Mouse (Mus musculus) hindbrain, embryonic 11.5 days (tissue): ENCODE results near the gene Cp. TPM values are rescaled to one million over a fixed set of nuclear protein-coding genes. Genes with fewer than 3 reads are reported as not detected.

Source experiments
- ATAC-seq: fragments of 200-750 bp; cut with Nextera tagmentation; 2 replicates; pipeline ENCODE4 v1.8.0; 2017; ENCODE audit warnings: mild to moderate bottlenecking, moderate TSS enrichment, moderate library complexity; ENCODE audit not compliant: low FRiP score
- DNase-seq: peaks from one replicate; pipeline ENCODE4 v3.0.0-alpha.2; 2015; ENCODE audit warnings: low spot score
- H3K27ac ChIP-seq: fragments of 300-500 bp; sonication (generic); 2 replicates; pipeline ENCODE4 v1.5.1; 2014; ENCODE audit warnings: mild to moderate bottlenecking, low read depth, low read length
- H3K27me3 ChIP-seq: fragments of 300-500 bp; sonication (generic); 2 replicates; pipeline ENCODE4 v1.6.1; 2014; ENCODE audit warnings: mild to moderate bottlenecking, low read length, moderate library complexity, mixed read lengths; ENCODE audit not compliant: control insufficient read depth, insufficient read depth
- H3K36me3 ChIP-seq: fragments of 300-500 bp; sonication (generic); 2 replicates; pipeline ENCODE4 v1.6.1; 2014; ENCODE audit warnings: mild to moderate bottlenecking, low read length, moderate library complexity, mixed read lengths; ENCODE audit not compliant: control insufficient read depth, insufficient read depth
- H3K4me1 ChIP-seq: fragments of 300-500 bp; sonication (generic); replicated peaks from 2 replicates; pipeline ENCODE4 v1.6.1; 2014; ENCODE audit warnings: low read length, mixed read lengths; ENCODE audit not compliant: control insufficient read depth, insufficient read depth
- H3K4me2 ChIP-seq: fragments of 300-500 bp; sonication (generic); replicated peaks from 2 replicates; pipeline ENCODE4 v1.6.1; 2014; ENCODE audit warnings: mild to moderate bottlenecking, low read depth, low read length
- H3K4me3 ChIP-seq: fragments of 300-500 bp; sonication (generic); 2 replicates; pipeline ENCODE4 v1.5.1; 2014; ENCODE audit warnings: low read depth, low read length
- H3K9ac ChIP-seq: fragments of 300-500 bp; sonication (generic); 2 replicates; pipeline ENCODE4 v1.6.1; 2014; ENCODE audit warnings: low read depth, low read length
- H3K9me3 ChIP-seq: fragments of 300-500 bp; sonication (generic); 2 replicates; pipeline ENCODE4 v1.6.1; 2016; ENCODE audit warnings: low read length; ENCODE audit not compliant: control insufficient read depth
- WGBS: fragments of 180-500 bp; shearing (Covaris S2); extraction: QIAGEN DNeasy Blood & Tissue Kit; methylation state at CpG from one replicate; pipeline ENCODE4 v1.1.7; 2014; 5-methylcytosine and 5-hydroxymethylcytosine counted together
- polyA plus RNA-seq: library from polyadenylated mRNA; unstranded; fragments of >200 nt; fragmentation: Nextera tagmentation; extraction: Ambion mirVana; gene quantifications from 2 replicates; pipeline ENCODE4 v1.2.1, GENCODE M21; 2014

Cp gene
- polyA plus RNA-seq, 1 experiment from 2014 or later = 7.8 TPM

- no peak overlapping the region for H3K27ac ChIP-seq
- 87% methylated on average over 3 of the region's 3 CpGs for WGBS
- no peak for ATAC-seq
Observed at GRCm38 (mm10) chr3:19962769-19963513, 6.1 kb downstream of the Cp start.

GRCm38 (mm10) chr3:19964625-19965188 is 7.9 kb downstream of the Cp start:
- Histone ChIP-seq H3K9me3 (no peaks in the 10 kb centered on the region), H3K27me3 (no peaks in the 10 kb centered on the region), H3K27ac (no peak overlapping the region), H3K9ac (no peak overlapping the region), H3K36me3 (no peaks in the 10 kb centered on the region), H3K4me2 (no peak overlapping the region), H3K4me1 (no peaks in the 10 kb centered on the region), H3K4me3 (no peak overlapping the region)
- DNase-seq (no peak), ATAC-seq (no peak)
- 94% methylated on average over 2 of the region's 2 CpGs for WGBS

More at GRCm38 (mm10) chr3:19962769-19963513, 6.1 kb downstream of the Cp start:
- H3K36me3 ChIP-seq = no peaks in the 10 kb centered on the region
- no peaks in the 10 kb centered on the region for H3K9me3 ChIP-seq
- H3K9ac ChIP-seq = no peak overlapping the region
- DNase-seq = no peak
- H3K4me1 ChIP-seq = no peaks in the 10 kb centered on the region
- no peaks in the 10 kb centered on the region for H3K27me3 ChIP-seq
- H3K4me2 ChIP-seq = no peak overlapping the region
- H3K4me3 ChIP-seq = no peak overlapping the region

- H3K36me3 ChIP-seq = no peaks in the 10 kb centered on the region
- ATAC-seq (no peak), DNase-seq (no peak)
- no peak overlapping the region for H3K9ac ChIP-seq
- no peak overlapping the region for H3K4me2 ChIP-seq
- 89% methylated on average over 5 of the region's 5 CpGs for WGBS
- no peaks in the 10 kb centered on the region for H3K27me3 ChIP-seq
- no peaks in the 10 kb centered on the region for H3K4me1 ChIP-seq
- no peaks in the 10 kb centered on the region for H3K9me3 ChIP-seq
- no peak overlapping the region for H3K4me3 ChIP-seq
- no peak overlapping the region for H3K27ac ChIP-seq
Observed at GRCm38 (mm10) chr3:19965239-19965638, 8.4 kb downstream of the Cp start.

GRCm38 (mm10) chr3:19966072-19966471 is 9.2 kb downstream of the Cp start:
- no peak overlapping the region for H3K9ac ChIP-seq
- H3K36me3 ChIP-seq = no peaks in the 10 kb centered on the region
- no peaks in the 10 kb centered on the region for H3K4me1 ChIP-seq
- ATAC-seq (no peak), DNase-seq (no peak)
- H3K9me3 ChIP-seq = no peaks in the 10 kb centered on the region
- no peak overlapping the region for H3K4me3 ChIP-seq
- 55% methylated on average over 4 of the region's 4 CpGs for WGBS
- no peak overlapping the region for H3K27ac ChIP-seq
- no peak overlapping the region for H3K4me2 ChIP-seq
- H3K27me3 ChIP-seq = no peaks in the 10 kb centered on the region

- 44% methylated on average over 4 of the region's 4 CpGs for WGBS
- Histone ChIP-seq H3K9me3 (no peaks in the 10 kb centered on the region), H3K4me2 (no peak overlapping the region), H3K4me3 (no peak overlapping the region), H3K9ac (no peak overlapping the region), H3K36me3 (no peaks in the 10 kb centered on the region), H3K27ac (no peak overlapping the region), H3K27me3 (no peaks in the 10 kb centered on the region), H3K4me1 (no peaks in the 10 kb centered on the region)
- DNase-seq (no peak), ATAC-seq (no peak)
Observed at GRCm38 (mm10) chr3:19978474-19978873, 21.6 kb downstream of the Cp start.

GRCm38 (mm10) chr3:19981156-19981555 is 24.3 kb downstream of the Cp start:
- Histone ChIP-seq H3K4me3 (no peak overlapping the region), H3K4me2 (no peak overlapping the region), H3K9ac (no peak overlapping the region), H3K27ac (no peak overlapping the region), H3K9me3 (no peaks in the 10 kb centered on the region), H3K36me3 (no peaks in the 10 kb centered on the region), H3K27me3 (no peaks in the 10 kb centered on the region), H3K4me1 (no peaks in the 10 kb centered on the region)
- no peak for DNase-seq
- 91% methylated on average over 2 of the region's 2 CpGs for WGBS
- no peak for ATAC-seq

- H3K27ac ChIP-seq = no peak overlapping the region
- H3K27me3 ChIP-seq = no peaks in the 10 kb centered on the region
- H3K36me3 ChIP-seq = no peaks in the 10 kb centered on the region
- no peaks in the 10 kb centered on the region for H3K9me3 ChIP-seq
- no peak for ATAC-seq
- no peaks in the 10 kb centered on the region for H3K4me1 ChIP-seq
- no peak overlapping the region for H3K4me3 ChIP-seq
- no peak for DNase-seq
- no peak overlapping the region for H3K9ac ChIP-seq
- no peak overlapping the region for H3K4me2 ChIP-seq
Observed at GRCm38 (mm10) chr3:19982846-19983245, 26.0 kb downstream of the Cp start.

GRCm38 (mm10) chr3:19986123-19986522 is 29.3 kb downstream of the Cp start:
- no peak for DNase-seq

GRCm38 (mm10) chr3:19990031-19990430 is 33.2 kb downstream of the Cp start:
- 81% methylated on average over 3 of the region's 3 CpGs for WGBS
- no peak for ATAC-seq

More at GRCm38 (mm10) chr3:19986123-19986522, 29.3 kb downstream of the Cp start:
- no peak for ATAC-seq
- Histone ChIP-seq H3K9me3 (no peaks in the 10 kb centered on the region), H3K4me1 (no peaks in the 10 kb centered on the region), H3K4me3 (no peak overlapping the region), H3K27ac (no peak overlapping the region), H3K9ac (no peak overlapping the region), H3K27me3 (no peaks in the 10 kb centered on the region), H3K36me3 (no peaks in the 10 kb centered on the region), H3K4me2 (no peak overlapping the region)
- WGBS = 47% methylated on average over 3 of the region's 3 CpGs

More at GRCm38 (mm10) chr3:19990031-19990430, 33.2 kb downstream of the Cp start:
- H3K4me2 ChIP-seq = no peak overlapping the region
- no peak overlapping the region for H3K9ac ChIP-seq
- no peaks in the 10 kb centered on the region for H3K36me3 ChIP-seq
- no peak for DNase-seq
- H3K4me3 ChIP-seq = no peak overlapping the region
- no peak overlapping the region for H3K27ac ChIP-seq
- no peaks in the 10 kb centered on the region for H3K27me3 ChIP-seq
- H3K4me1 ChIP-seq = no peaks in the 10 kb centered on the region
- no peaks in the 10 kb centered on the region for H3K9me3 ChIP-seq
